In the genomic region with DNA sequence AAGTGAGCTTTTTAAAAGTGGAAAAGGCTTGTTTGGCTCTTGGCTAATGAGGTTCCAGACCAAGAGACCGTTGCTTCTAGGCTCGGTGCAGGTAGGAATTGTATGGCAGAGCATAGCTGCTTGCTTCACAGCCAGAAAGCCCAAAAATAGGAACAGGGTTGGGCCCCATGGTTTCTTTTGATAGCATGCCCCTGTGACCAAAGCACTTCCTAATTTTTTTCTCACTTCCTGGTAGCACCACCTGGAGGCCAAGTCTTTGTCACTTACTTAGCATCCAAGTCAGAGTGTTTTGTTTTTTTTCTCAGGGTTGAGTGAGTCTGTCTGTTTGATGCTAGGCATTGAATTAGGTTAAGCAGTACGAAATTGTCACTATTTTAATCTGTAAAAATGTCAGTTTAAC, we compare ENCODE assay signal across 12 mouse cellular contexts. TPM values are rescaled to one million over a fixed set of nuclear protein-coding genes. Genes with fewer than 3 reads are reported as not detected.
A peak's percentile ranks its signal among the peaks of the same experiment; 100 is the strongest.
DNase-seq lines count a peak whose midpoint lies in the region; ATAC-seq lines count a peak whose summit lies in the region.
"Had no signal": no experiment of that assay in that cellular context is flagged by ENCODE, and none has a peak within 500 bp of the region (broad histone marks: within the 10 kb centered on the region; RNA-seq: fewer than 3 reads in every experiment).

No protein-coding gene starts in this region.

- H3K27me3 ChIP-seq in heart, embryonic 15.5 days, result no peaks in the 10 kb centered on the region
- H3K27me3 ChIP-seq in heart, embryonic 10.5 days (ENCODE audit: insufficient read depth, poor library complexity, severe bottlenecking), result no peaks in the 10 kb centered on the region
- no peaks in the 10 kb centered on the region for H3K27me3 ChIP-seq in liver, embryonic 12.5 days (replicated peaks)
- no peaks in the 10 kb centered on the region for H3K27me3 ChIP-seq in midbrain, embryonic 15.5 days (replicated peaks)
- H3K27me3 ChIP-seq: heart, embryonic 13.5 days; lung, embryonic 15.5 days had no signal

- H3K4me2 ChIP-seq in heart, embryonic 15.5 days, result no peak overlapping the region
- H3K4me2 ChIP-seq in liver, embryonic 12.5 days, result peak overlapping the region; percentile 22
- no peak overlapping the region for H3K4me2 ChIP-seq in midbrain, embryonic 15.5 days
- H3K4me2 ChIP-seq: heart, embryonic 13.5 days; lung, embryonic 15.5 days had no signal

- WGBS in heart, embryonic 15.5 days, result 53% methylated on average over 3 of the region's 3 CpGs
- 76% methylated on average over 3 of the region's 3 CpGs for WGBS in heart, embryonic 10.5 days
- 39% methylated on average over 3 of the region's 3 CpGs for WGBS in liver, embryonic 12.5 days (ENCODE audit: insufficient replicate concordance)
- 94% methylated on average over 3 of the region's 3 CpGs for WGBS in midbrain, embryonic 15.5 days

- no peak for ATAC-seq in heart, embryonic 15.5 days (replicated peaks; ENCODE audit: insufficient number of reproducible peaks, insufficient read depth, low FRiP score, low read depth)
- no peak for ATAC-seq in liver, embryonic 12.5 days
- ATAC-seq in midbrain, embryonic 15.5 days (replicated peaks), result no peak

- H3K9ac ChIP-seq in heart, embryonic 15.5 days, result no peak overlapping the region
- H3K9ac ChIP-seq in liver, embryonic 12.5 days, result peak overlapping the region; percentile 32
- no peak overlapping the region for H3K9ac ChIP-seq in midbrain, embryonic 15.5 days
- H3K9ac ChIP-seq: heart, embryonic 13.5 days; lung, embryonic 15.5 days had no signal

- DNase-seq in heart, embryonic 10.5 days (ENCODE audit: low spot score), result no peak
- DNase-seq in 3T3-L1 (ENCODE audit: low read depth, low spot score) (peak; percentile 56), MEL-GATA-1-ER (ENCODE audit: extremely low read depth, low read depth) (peak; percentile 78)
- DNase-seq in thymus, adult 18-20 months, result no peak
- no peak for DNase-seq in adrenal gland, adult 18-20 months (ENCODE audit: low spot score in 2 of 2)
- DNase-seq: cerebellum, adult 11 months; kidney, postnatal 4 days had no signal

- peak overlapping the region; percentile 8; the same call in 1 of the 2 replicates for H3K27ac ChIP-seq in heart, embryonic 15.5 days
- no peak overlapping the region for H3K27ac ChIP-seq in heart, embryonic 10.5 days
- peak overlapping the region; percentile 79 for H3K27ac ChIP-seq in liver, embryonic 12.5 days
- no peak overlapping the region for H3K27ac ChIP-seq in midbrain, embryonic 15.5 days
- H3K27ac ChIP-seq: heart, embryonic 13.5 days; lung, embryonic 15.5 days had no signal

- no peaks in the 10 kb centered on the region for H3K9me3 ChIP-seq in heart, embryonic 15.5 days (replicated peaks)
- no peaks in the 10 kb centered on the region for H3K9me3 ChIP-seq in heart, embryonic 10.5 days
- no peaks in the 10 kb centered on the region for H3K9me3 ChIP-seq in liver, embryonic 12.5 days (replicated peaks)
- H3K9me3 ChIP-seq in midbrain, embryonic 15.5 days, result no peaks in the 10 kb centered on the region
- H3K9me3 ChIP-seq: heart, embryonic 13.5 days; lung, embryonic 15.5 days had no signal

- peaks cover 41% of the 10 kb centered on the region; the same call in 1 of the 2 replicates for H3K36me3 ChIP-seq in heart, embryonic 15.5 days
- peaks cover 66% of the 10 kb centered on the region for H3K36me3 ChIP-seq in heart, embryonic 10.5 days
- peaks cover 89% of the 10 kb centered on the region for H3K36me3 ChIP-seq in liver, embryonic 12.5 days
- H3K36me3 ChIP-seq in midbrain, embryonic 15.5 days (replicated peaks), result no peaks in the 10 kb centered on the region; the same call in 1 of the 2 replicates

- peaks cover 18% of the 10 kb centered on the region for H3K4me1 ChIP-seq in heart, embryonic 15.5 days (replicated peaks)
- H3K4me1 ChIP-seq in heart, embryonic 10.5 days, result peaks cover 24% of the 10 kb centered on the region
- peaks cover 79% of the 10 kb centered on the region for H3K4me1 ChIP-seq in liver, embryonic 12.5 days
- H3K4me1 ChIP-seq in midbrain, embryonic 15.5 days, result no peaks in the 10 kb centered on the region
- H3K4me1 ChIP-seq: lung, embryonic 15.5 days had no signal

- no peak overlapping the region for H3K4me3 ChIP-seq in heart, embryonic 15.5 days
- H3K4me3 ChIP-seq in heart, embryonic 10.5 days, result no peak overlapping the region
- H3K4me3 ChIP-seq in liver, embryonic 12.5 days, result no peak overlapping the region
- H3K4me3 ChIP-seq in midbrain, embryonic 15.5 days, result no peak overlapping the region
- H3K4me3 ChIP-seq: heart, embryonic 13.5 days; lung, embryonic 15.5 days had no signal

RNA-seq across cellular contexts. Expression of gene Nacad, which starts 19.2 kb away (rescaled TPM):
- 1.1 and 3.3 TPM in 2 replicates for polyA plus RNA-seq in heart, embryonic 15.5 days (2015; fragmentation: Nextera tagmentation; extraction: Ambion mirVana)
- 2.4 and 2.9 TPM in 2 replicates for polyA plus RNA-seq in heart, embryonic 10.5 days (2016; fragmentation: Nextera tagmentation; extraction: Ambion mirVana)
- polyA plus RNA-seq in liver, embryonic 12.5 days (2016; fragmentation: Nextera tagmentation; extraction: Ambion mirVana), result 6.4 and 7.5 TPM in 2 replicates
- 103 and 106 TPM in 2 replicates for polyA plus RNA-seq in midbrain, embryonic 15.5 days (2015; fragmentation: Nextera tagmentation; extraction: Ambion mirVana)
- 1 to 10 TPM; 1.6 to 1.9 TPM for total RNA-seq in adrenal gland, adult 18-20 months (2021)

RNA-seq across cellular contexts. Expression of gene Tbrg4, which starts 39.2 kb away (rescaled TPM):
- polyA plus RNA-seq in heart, embryonic 15.5 days (2015; fragmentation: Nextera tagmentation; extraction: Ambion mirVana), result 38.8 and 48.5 TPM in 2 replicates
- 72.1 and 73.8 TPM in 2 replicates for polyA plus RNA-seq in heart, embryonic 10.5 days (2016; fragmentation: Nextera tagmentation; extraction: Ambion mirVana)
- polyA plus RNA-seq in liver, embryonic 12.5 days (2016; fragmentation: Nextera tagmentation; extraction: Ambion mirVana), result 69.3 TPM in 2 replicates
- polyA plus RNA-seq in midbrain, embryonic 15.5 days (2015; fragmentation: Nextera tagmentation; extraction: Ambion mirVana), result 33.3 TPM in 2 replicates
- 10 to 100 TPM; 67.7 to 77.0 TPM for total RNA-seq in adrenal gland, adult 18-20 months (2021)

RNA-seq across cellular contexts. Expression of gene Ccm2, which starts 40.0 kb away (rescaled TPM):
- 44.7 and 68.9 TPM in 2 replicates for polyA plus RNA-seq in heart, embryonic 15.5 days (2015; fragmentation: Nextera tagmentation; extraction: Ambion mirVana)
- polyA plus RNA-seq in heart, embryonic 10.5 days (2016; fragmentation: Nextera tagmentation; extraction: Ambion mirVana), result 86.1 and 108 TPM in 2 replicates
- polyA plus RNA-seq in liver, embryonic 12.5 days (2016; fragmentation: Nextera tagmentation; extraction: Ambion mirVana), result 57.9 and 60.0 TPM in 2 replicates
- polyA plus RNA-seq in midbrain, embryonic 15.5 days (2015; fragmentation: Nextera tagmentation; extraction: Ambion mirVana), result 90.5 and 96.6 TPM in 2 replicates
- total RNA-seq in adrenal gland, adult 18-20 months (2021), result 10 to 100 TPM; 41.7 to 60.2 TPM

RNA-seq across cellular contexts. Expression of gene Wap, which starts 51.8 kb away (rescaled TPM):
- polyA plus RNA-seq in heart, embryonic 15.5 days (2015; fragmentation: Nextera tagmentation; extraction: Ambion mirVana), result not detected in 2 replicates
- polyA plus RNA-seq in heart, embryonic 10.5 days (2016; fragmentation: Nextera tagmentation; extraction: Ambion mirVana), result not detected in 2 replicates
- polyA plus RNA-seq in liver, embryonic 12.5 days (2016; fragmentation: Nextera tagmentation; extraction: Ambion mirVana), result not detected in 2 replicates
- not detected in 2 replicates for polyA plus RNA-seq in midbrain, embryonic 15.5 days (2015; fragmentation: Nextera tagmentation; extraction: Ambion mirVana)
- not detected for total RNA-seq in adrenal gland, adult 18-20 months (2021)
- polyA plus RNA-seq: heart, embryonic 13.5 days; lung, embryonic 15.5 days had no signal

Comparison
In these comparisons a context has a peak if more than half of its experiments do, and no peak if none do; other contexts are left out.
1. H3K27ac ChIP-seq: peak in heart, embryonic 15.5 days (single experiment) and liver, embryonic 12.5 days (single experiment); none in heart, embryonic 10.5 days (single experiment) and midbrain, embryonic 15.5 days (single experiment).
2. DNase-seq: peak in 3T3-L1 (single experiment) and MEL-GATA-1-ER (single experiment); none in heart, embryonic 10.5 days (single experiment), thymus, adult 18-20 months (0 of 2) and adrenal gland, adult 18-20 months (0 of 2).
3. RNA of gene Nacad, which starts 19.2 kb away (polyA plus RNA-seq): 103 to 106 TPM in midbrain, embryonic 15.5 days; 6.4 to 7.5 TPM in liver, embryonic 12.5 days, 2.4 to 2.9 TPM in heart, embryonic 10.5 days and 1.1 to 3.3 TPM in heart, embryonic 15.5 days; every median in the first group is over 10 times any median in the second.